Mouse (Mus musculus): ENCODE data around the gene Slc45a2. TPM values are rescaled to one million over a fixed set of nuclear protein-coding genes. Genes with fewer than 3 reads are reported as not detected.

Slc45a2 gene
- total RNA-seq, 2 experiments from 2014 or later, result not detected

DNA sequence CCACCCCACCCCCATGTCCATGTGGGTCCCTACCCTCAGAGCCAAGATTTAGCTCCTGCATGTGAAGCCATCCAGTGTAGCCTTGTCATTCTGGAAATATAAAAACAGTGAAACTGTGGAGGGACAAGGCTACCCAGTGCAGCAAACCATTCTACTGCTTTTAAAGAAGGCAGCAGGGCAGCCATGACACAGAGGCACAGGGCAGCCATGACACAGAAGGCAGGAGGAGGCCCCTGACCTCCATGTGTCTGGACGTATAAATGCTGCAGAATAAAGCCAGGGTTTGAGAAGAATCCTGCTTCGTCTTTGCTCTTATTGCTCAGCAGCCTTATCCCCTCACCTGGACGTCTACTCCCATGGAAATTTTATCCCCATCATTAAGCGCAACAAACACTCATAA is 3.3 kb downstream of the Slc45a2 start:
- no peak for DNase-seq (ENCODE audit: low spot score in 2 of 2)

GRCm38 (mm10) chr15:11004646-11005045 is 4.1 kb downstream of the Slc45a2 start:
- DNase-seq (ENCODE audit: low spot score in 2 of 2), result no peak

GRCm38 (mm10) chr15:11008756-11009155 is 8.2 kb downstream of the Slc45a2 start:
- no peak for DNase-seq (ENCODE audit: low spot score in 2 of 2)

- no peak for DNase-seq (ENCODE audit: low spot score in 2 of 2)
These were observed 10.5 kb downstream of the Slc45a2 start for GRCm38 (mm10) chr15:11010976-11011548.

DNA sequence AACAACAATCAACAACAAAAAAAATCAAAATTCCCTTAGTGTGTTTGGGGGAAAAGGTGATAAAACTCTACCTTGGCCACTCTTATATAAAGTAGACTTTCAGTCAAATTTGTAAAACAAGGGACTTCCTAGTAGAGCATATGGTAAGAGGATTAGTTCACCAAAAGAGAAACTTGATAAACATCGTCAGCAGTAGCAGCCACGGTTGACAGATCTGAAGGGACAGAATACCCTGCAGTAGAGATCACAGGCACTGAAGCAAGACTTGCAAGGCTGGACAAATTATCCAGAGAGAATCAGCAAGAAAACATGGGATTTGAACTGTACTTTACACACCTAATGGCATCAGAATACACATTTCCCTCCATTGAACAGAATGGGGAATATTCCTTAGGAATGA is 14.4 kb downstream of the Slc45a2 start:
- DNase-seq (ENCODE audit: low spot score in 2 of 2), result no peak

DNA sequence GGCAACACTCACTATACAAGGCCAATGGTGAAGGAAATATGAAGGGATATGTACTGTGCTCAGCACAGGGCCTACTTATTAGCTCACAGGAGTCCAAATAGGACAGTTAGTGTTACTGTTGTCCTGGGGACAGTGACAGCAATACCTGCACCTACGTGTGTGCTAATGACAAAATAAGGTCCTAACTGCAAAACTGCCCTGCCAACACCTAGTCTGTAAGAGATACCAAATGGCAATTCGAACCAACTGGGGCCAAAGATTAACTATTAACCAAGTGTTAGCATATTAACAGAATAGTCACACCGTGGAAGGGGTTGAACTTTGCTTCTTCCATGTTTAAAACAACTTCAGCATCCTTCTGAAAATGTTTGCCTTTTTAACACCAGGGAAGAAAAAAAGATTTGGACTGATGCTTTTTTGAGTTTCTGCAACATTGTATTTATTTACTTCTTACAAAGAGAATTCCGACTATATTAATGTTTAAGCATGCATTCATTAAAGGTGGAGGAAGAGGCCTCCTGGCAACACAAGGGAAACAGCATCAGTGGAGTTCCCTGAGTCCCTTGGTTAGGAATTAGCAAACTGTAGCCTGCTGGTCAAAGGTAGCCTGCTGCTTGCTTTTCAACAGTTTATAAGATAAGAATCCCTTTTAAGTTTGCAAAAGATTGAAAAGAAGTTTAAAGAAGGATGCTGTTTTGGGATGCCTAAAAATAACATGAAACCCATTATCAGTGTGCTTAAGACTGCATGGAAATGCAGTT is 26.5 kb downstream of the Slc45a2 start:
- no peak for DNase-seq (ENCODE audit: low spot score in 2 of 2)

DNA sequence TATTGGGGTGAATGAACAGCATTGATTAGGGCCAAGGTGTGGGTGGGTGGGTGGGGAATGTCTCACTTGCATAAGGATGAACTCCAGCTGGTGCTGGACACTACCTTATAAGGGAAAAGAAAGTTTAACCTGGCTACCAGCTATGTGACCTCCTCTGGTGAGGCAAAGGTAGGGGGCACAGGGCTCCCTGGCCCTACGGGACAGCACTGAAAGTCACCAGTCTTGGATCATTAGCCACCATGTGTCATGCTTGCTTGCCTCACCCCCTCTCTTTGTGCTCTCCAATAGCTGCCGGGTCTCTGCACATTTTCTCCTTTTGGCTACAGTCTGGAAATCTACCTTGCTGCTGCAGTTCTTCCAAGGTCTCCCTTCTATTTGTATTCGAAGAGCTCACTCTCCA is 29.7 kb downstream of the Slc45a2 start:
- DNase-seq (ENCODE audit: low spot score in 2 of 2), result no peak

GRCm38 (mm10) chr15:11035947-11036474 is 35.5 kb downstream of the Slc45a2 start:
- peak; percentile 5 to 17 for DNase-seq (ENCODE audit: low spot score in 2 of 2)

DNA sequence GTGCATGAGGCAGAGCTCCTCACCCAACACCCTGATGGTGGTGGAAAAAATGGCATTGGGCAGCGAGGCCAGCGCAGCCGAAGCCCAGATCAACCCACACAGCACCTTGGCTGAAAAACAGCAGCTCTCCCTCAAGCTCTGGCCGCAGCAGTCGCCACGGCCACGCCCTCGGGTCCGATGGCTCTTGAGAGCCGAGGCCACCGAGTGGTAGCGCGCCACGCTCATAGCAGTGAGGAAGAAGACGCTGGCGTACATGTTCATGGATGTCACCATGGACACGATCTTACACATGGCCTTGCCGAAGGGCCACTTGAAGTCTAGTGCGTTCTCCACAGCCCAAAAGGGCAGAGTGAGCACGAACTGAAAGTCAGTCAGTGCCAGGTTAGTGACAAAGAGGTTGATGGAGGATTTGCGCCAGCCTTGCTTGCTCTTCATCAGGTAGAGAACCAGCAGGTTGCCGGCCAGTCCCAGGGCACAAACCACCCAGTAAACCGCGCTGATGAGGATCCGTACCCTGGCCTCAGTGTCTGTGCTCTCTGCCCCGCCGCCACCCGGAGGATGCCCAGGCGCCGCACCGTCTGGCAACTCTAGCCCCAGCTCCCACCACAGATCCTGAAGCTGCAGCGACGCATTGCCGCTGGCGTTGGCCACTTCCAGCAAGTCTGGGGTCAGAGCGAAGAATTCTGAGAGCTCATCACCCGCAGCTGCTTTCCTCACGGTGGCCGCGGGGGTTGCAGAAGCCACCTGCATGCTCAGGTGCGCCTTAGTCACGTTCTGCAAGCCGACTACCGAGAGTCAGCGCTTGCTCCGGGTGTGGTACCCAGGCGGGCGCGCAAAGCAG is 36.2 kb downstream of the Slc45a2 start:
- DNase-seq (ENCODE audit: low spot score in 2 of 2), result peak; percentile 6 to 33

GRCm38 (mm10) chr15:11037376-11037695 is 36.8 kb downstream of the Slc45a2 start:
- DNase-seq (ENCODE audit: low spot score in 2 of 2), result peak; percentile 6 to 30

DNA sequence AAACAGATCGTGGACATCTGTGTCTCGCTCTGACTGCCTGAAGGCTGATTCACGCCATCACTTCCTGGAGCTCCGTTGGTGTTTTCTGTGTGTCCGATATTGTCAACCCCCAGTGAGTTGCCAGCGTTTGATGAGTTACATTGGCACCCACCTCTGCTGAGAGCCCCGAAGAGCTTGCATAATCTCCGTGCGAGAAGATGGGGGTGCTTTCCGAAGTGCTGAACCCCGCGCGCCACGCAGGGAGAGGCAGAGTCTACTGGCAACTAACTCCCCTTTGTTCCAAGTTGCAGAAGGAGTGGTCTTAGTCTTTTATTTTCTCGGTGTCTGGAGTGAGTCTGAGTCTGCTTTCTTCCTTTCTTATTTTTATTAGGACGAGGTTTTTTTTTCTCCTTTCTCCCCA is 37.2 kb downstream of the Slc45a2 start, which contains the start of gene Rxfp3:
TSS of gene Rxfp3 (minus strand) at position 281 of the 400 bp plus-strand sequence.
- peak in 1 of 2 experiments; percentile 7 for DNase-seq (ENCODE audit: low spot score in 2 of 2)

- peak; percentile 53 to 54 for DNase-seq (ENCODE audit: low spot score in 2 of 2)
These were observed 38.0 kb downstream of the Slc45a2 start for GRCm38 (mm10) chr15:11038476-11038875.

GRCm38 (mm10) chr15:11040067-11040466 is 39.5 kb downstream of the Slc45a2 start:
- DNase-seq (ENCODE audit: low spot score in 2 of 2), result no peak

GRCm38 (mm10) chr15:11041229-11041628 is 40.7 kb downstream of the Slc45a2 start:
- no peak for DNase-seq (ENCODE audit: low spot score in 2 of 2)

- DNase-seq (ENCODE audit: low spot score in 2 of 2), result no peak
These were observed 42.3 kb downstream of the Slc45a2 start for GRCm38 (mm10) chr15:11042828-11043227.

GRCm38 (mm10) chr15:11053678-11054439 is 53.3 kb downstream of the Slc45a2 start:
- no peak for DNase-seq (ENCODE audit: low spot score in 2 of 2)

GRCm38 (mm10) chr15:11054440-11055080 is 54.0 kb downstream of the Slc45a2 start:
- DNase-seq (ENCODE audit: low spot score in 2 of 2), result no peak

- DNase-seq (ENCODE audit: low spot score in 2 of 2), result no peak
These were observed 62.4 kb downstream of the Slc45a2 start for GRCm38 (mm10) chr15:11062903-11063302.

DNA sequence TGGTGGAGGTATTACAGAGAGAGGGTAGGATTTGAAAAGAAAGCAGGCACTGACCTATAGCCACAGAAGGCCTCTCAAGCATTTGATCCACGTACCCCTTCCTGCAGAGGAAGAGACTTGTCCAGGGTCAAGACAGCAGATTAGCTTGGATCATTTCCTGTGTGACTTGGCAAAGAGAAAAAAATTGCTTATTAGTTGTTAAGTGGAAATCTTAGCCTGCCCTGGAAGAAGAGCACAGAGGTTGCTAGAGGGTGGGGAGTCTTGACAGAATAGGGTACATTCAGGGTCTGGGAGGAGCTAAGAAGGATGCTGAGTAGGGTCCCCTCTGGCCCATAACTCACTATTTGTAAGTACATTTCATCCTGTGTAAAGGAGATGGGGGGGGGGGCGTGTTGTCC is 63.6 kb downstream of the Slc45a2 start:
- DNase-seq (ENCODE audit: low spot score in 2 of 2), result no peak
